Mouse (Mus musculus) liver, adult 2 months (tissue): ENCODE data around the gene Sass6.

Experiments used
- CTCF ChIP-seq: fragments of 200-500 bp; IDR thresholded peaks from 2 replicates; pipeline ENCODE4 v1.5.1; 2011; ENCODE audit warnings: low read depth, low read length, control low read depth
- POLR2A ChIP-seq: fragments of 200-500 bp; IDR thresholded peaks from 2 replicates; pipeline ENCODE4 v1.6.1; 2011; ENCODE audit warnings: low read length, control low read depth; ENCODE audit not compliant: insufficient read depth; ENCODE audit errors: extremely low read depth

DNA sequence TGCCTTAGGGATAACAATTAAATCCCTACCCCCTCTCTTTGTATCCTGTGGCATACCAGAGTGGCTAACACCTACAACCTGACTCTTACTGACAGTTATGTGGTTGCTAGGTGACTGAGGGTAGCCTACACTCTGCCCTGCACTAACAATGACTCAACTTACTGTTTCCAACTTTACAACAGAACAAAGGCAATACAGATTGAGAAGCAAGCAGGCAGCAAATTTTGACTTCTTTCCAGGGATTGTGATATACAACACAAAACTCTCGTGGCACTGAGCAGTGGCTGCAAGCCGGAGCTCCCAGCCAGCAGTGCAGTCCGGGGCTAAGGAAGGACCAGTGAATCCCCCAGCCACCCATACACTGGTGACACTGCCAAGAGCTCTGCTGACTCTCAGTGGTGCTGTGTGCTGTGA, 57.3 kb downstream of the Sass6 start:
- no peak for TF ChIP-seq CTCF
- no peak for TF ChIP-seq POLR2A
